Mouse (Mus musculus) midbrain, embryonic 13.5 days (tissue): ENCODE measurements at regions not wholly inside any gene's neighbourhood (a gene's known extent, or its start where the extent isn't known, plus 50 kb on each side); places are given as distances from the start of the nearest gene placed in this dataset.

ENCODE experiments used
- ATAC-seq: fragments of 200-750 bp; cut with Nextera tagmentation; 2 replicates; pipeline ENCODE4 v1.8.0; 2017; ENCODE audit warnings: mild to moderate bottlenecking, moderate TSS enrichment, moderate library complexity
- H3K27ac ChIP-seq: fragments of 300-500 bp; sonication (generic); 2 replicates; pipeline ENCODE4 v1.5.1; 2015; ENCODE audit warnings: inconsistent platforms, mild to moderate bottlenecking, moderate library complexity
- H3K27me3 ChIP-seq: fragments of 300-500 bp; sonication (generic); 2 replicates; pipeline ENCODE4 v1.6.1; 2015; ENCODE audit warnings: mild to moderate bottlenecking, inconsistent platforms
- H3K36me3 ChIP-seq: fragments of 300-500 bp; sonication (generic); 2 replicates; pipeline ENCODE4 v1.6.1; 2015; ENCODE audit warnings: mild to moderate bottlenecking, inconsistent platforms
- H3K4me1 ChIP-seq: fragments of 300-500 bp; sonication (generic); replicated peaks from 2 replicates; pipeline ENCODE4 v1.6.1; 2015; ENCODE audit warnings: inconsistent platforms
- H3K4me2 ChIP-seq: fragments of 300-500 bp; sonication (generic); replicated peaks from 2 replicates; pipeline ENCODE4 v1.6.1; 2015; ENCODE audit warnings: moderate library complexity, mild to moderate bottlenecking, inconsistent platforms
- H3K4me3 ChIP-seq: fragments of 300-500 bp; sonication (generic); replicated peaks from 2 replicates; pipeline ENCODE4 v1.5.1; 2015; ENCODE audit warnings: mild to moderate bottlenecking, inconsistent platforms
- H3K9ac ChIP-seq: fragments of 300-500 bp; sonication (generic); replicated peaks from 2 replicates; pipeline ENCODE4 v1.6.1; 2015; ENCODE audit warnings: mild to moderate bottlenecking, inconsistent platforms
- H3K9me3 ChIP-seq: fragments of 300-500 bp; sonication (generic); 2 replicates; pipeline ENCODE4 v1.6.1; 2016; ENCODE audit warnings: mild to moderate bottlenecking, inconsistent platforms
- WGBS: fragments of 180-500 bp; shearing (Covaris S2); methylation state at CpG from one replicate; pipeline ENCODE4 v1.1.7; 2015; 5-methylcytosine and 5-hydroxymethylcytosine counted together

DNA sequence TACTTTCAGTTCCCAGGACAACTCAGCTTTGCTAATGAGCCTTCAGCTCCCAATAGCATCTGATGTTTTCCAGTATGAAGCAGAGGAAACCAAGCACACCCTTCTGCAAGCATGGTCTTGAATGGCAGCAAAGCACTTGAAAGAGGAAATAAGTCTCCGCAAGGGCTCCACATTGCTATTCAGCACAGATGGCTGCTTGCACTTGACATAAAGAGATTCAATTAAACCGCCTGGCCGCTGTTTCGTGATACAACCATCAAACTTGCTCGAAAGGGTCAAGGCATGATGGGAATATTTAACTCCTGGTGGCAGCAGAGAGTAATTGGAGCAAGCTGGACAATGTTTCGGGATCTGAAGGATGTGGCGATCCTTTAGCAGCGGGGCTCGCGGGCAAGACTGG lies 54.3 kb upstream of the Mmp2 start:
- H3K9ac ChIP-seq = no peak overlapping the region
- no peak overlapping the region for H3K27ac ChIP-seq
- H3K4me2 ChIP-seq = no peak overlapping the region
- ATAC-seq = no peak
- no peak overlapping the region for H3K4me3 ChIP-seq
- H3K27me3 ChIP-seq = no peaks in the 10 kb centered on the region
- 66% methylated on average over 10 of the region's 10 CpGs for WGBS
- H3K36me3 ChIP-seq = no peaks in the 10 kb centered on the region
- H3K4me1 ChIP-seq = peaks cover 7% of the 10 kb centered on the region
- H3K9me3 ChIP-seq = no peaks in the 10 kb centered on the region

DNA sequence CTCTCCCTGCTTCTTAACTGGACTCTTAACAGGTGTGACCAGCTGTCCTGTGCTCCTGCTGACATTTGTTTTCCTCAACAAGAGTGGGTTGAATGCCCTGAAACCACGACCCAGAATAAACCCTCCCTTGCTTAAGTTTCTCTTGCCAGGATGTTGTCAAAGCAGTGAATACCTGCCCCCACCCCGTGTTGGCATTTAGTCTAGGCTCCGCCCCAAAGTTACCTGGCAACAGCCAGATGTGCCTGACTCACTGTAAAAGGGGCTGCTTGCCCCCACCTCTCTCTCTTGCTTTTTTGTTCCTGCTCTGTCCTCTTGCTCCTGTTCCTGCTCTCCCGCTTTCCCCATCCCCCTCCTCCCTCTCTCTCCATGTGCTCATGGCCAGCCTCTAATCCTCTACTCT lies 51.9 kb upstream of the Mmp2 start:
- H3K27me3 ChIP-seq = no peaks in the 10 kb centered on the region
- H3K4me1 ChIP-seq = peaks cover 7% of the 10 kb centered on the region
- H3K36me3 ChIP-seq = no peaks in the 10 kb centered on the region
- no peak overlapping the region for H3K4me2 ChIP-seq
- no peak overlapping the region for H3K27ac ChIP-seq
- H3K4me3 ChIP-seq = no peak overlapping the region
- 52% methylated on average over 4 of the region's 4 CpGs for WGBS
- ATAC-seq = no peak
- no peak overlapping the region for H3K9ac ChIP-seq
- H3K9me3 ChIP-seq = no peaks in the 10 kb centered on the region

DNA sequence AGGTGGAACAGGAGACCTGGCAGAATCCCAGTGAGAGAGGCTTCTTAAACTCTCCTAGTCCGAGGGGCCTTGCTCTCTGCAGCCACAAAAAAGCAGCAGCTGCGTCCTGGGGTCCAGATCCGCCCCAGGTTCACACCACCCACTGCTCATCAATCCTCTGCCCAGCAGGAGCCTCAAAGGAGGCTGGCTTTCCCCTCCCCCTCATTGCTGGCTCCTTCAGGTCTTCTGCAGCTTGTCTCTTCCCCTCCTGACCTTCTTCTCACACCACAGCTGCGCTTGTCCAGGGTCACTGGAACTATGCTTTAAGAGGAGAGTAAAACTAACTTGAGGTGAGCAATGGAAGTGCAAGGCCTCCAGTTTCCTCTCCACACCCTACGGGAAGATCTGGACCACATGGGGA lies 50.0 kb upstream of the Mmp2 start:
- Histone ChIP-seq H3K4me3 (no peak overlapping the region), H3K36me3 (no peaks in the 10 kb centered on the region), H3K9ac (no peak overlapping the region), H3K27ac (no peak overlapping the region), H3K4me2 (no peak overlapping the region), H3K9me3 (no peaks in the 10 kb centered on the region), H3K4me1 (peaks cover 7% of the 10 kb centered on the region), H3K27me3 (0 out of 2 replicates have a peak, but pooled peaks cover 2% of the 10 kb centered on the region)
- ATAC-seq = no peak
- 9% methylated on average over 5 of the region's 5 CpGs for WGBS
